Mouse (Mus musculus) liver, embryonic 14.5 days (tissue): ENCODE results near the gene Arhgef40. TPM values are rescaled to one million over a fixed set of nuclear protein-coding genes. Genes with fewer than 3 reads are reported as not detected.
A peak's percentile ranks its signal among the peaks of the same experiment; 100 is the strongest.

ENCODE experiments used
- ATAC-seq: fragments of 200-750 bp; cut with Nextera tagmentation; 2 replicates; pipeline ENCODE4 v1.8.0; 2017; ENCODE audit warnings: moderate number of reproducible peaks, mild to moderate bottlenecking, moderate library complexity; ENCODE audit not compliant: insufficient read depth
- DNase-seq, 3 experiments: peaks; one replicate each; pipeline ENCODE4 v3.0.0-alpha.2; 2012 to 2013; ENCODE audit warnings: low read depth in 3 of 3, low spot score in 3 of 3
- H3K27ac ChIP-seq: fragments of 300-500 bp; sonication (generic); 2 replicates; pipeline ENCODE4 v1.5.1; 2014; ENCODE audit warnings: moderate library complexity, mild to moderate bottlenecking, control low read depth, inconsistent platforms
- H3K27me3 ChIP-seq: fragments of 300-500 bp; sonication (generic); 2 replicates; pipeline ENCODE4 v1.6.1; 2014; ENCODE audit warnings: mild to moderate bottlenecking, low read length, moderate library complexity; ENCODE audit not compliant: control insufficient read depth, insufficient read depth
- H3K36me3 ChIP-seq: fragments of 300-500 bp; sonication (generic); replicated peaks from 2 replicates; pipeline ENCODE4 v1.6.1; 2014; ENCODE audit warnings: low read depth; ENCODE audit not compliant: control insufficient read depth, insufficient read depth
- H3K4me1 ChIP-seq, 2 experiments: fragments of 200-500 bp in 1 of 2; fragments of 300-500 bp in 1 of 2; sonication (generic) in 1 of 2; replicated peaks; 2 replicates each; pipeline ENCODE4 v1.6.1; 2012 to 2014; ENCODE audit warnings: antibody characterized with exemption in 1 of 2, inconsistent platforms in 1 of 2, low read length in 1 of 2; ENCODE audit not compliant: control insufficient read depth in 2 of 2, insufficient read depth in 2 of 2
- H3K4me2 ChIP-seq: fragments of 300-500 bp; sonication (generic); 2 replicates; pipeline ENCODE4 v1.6.1; 2014; ENCODE audit warnings: low read depth, mild to moderate bottlenecking, control low read depth, moderate library complexity
- H3K4me3 ChIP-seq, 2 experiments: fragments of 200-500 bp in 1 of 2; fragments of 300-500 bp in 1 of 2; sonication (generic) in 1 of 2; 2 replicates each; pipeline ENCODE4 v1.5.1; 2012 to 2014; ENCODE audit warnings: low read depth in 2 of 2, low read length in 2 of 2, mild to moderate bottlenecking in 2 of 2, control low read depth in 1 of 2, inconsistent platforms in 1 of 2, moderate library complexity in 1 of 2; ENCODE audit not compliant: insufficient read depth in 1 of 2
- H3K9ac ChIP-seq: fragments of 300-500 bp; sonication (generic); replicated peaks from 2 replicates; pipeline ENCODE4 v1.6.1; 2014; ENCODE audit warnings: mild to moderate bottlenecking, control low read depth, moderate library complexity
- H3K9me3 ChIP-seq: fragments of 300-500 bp; sonication (generic); 2 replicates; pipeline ENCODE4 v1.6.1; 2016; ENCODE audit warnings: low read length, mixed read lengths; ENCODE audit not compliant: control insufficient read depth
- CTCF ChIP-seq: IDR thresholded peaks from 2 replicates; pipeline ENCODE4 v1.5.1; 2016; ENCODE audit warnings: antibody characterized with exemption, low read depth, control low read depth
- EP300 ChIP-seq: IDR thresholded peaks from 2 replicates; pipeline ENCODE4 v1.6.1; 2016; ENCODE audit warnings: antibody characterized with exemption, low read depth
- WGBS: fragments of 180-500 bp; shearing (Covaris S2); extraction: QIAGEN DNeasy Blood & Tissue Kit; methylation state at CpG from one replicate; pipeline ENCODE4 v1.1.7; 2014; ENCODE audit not compliant: insufficient replicate concordance; 5-methylcytosine and 5-hydroxymethylcytosine counted together
- polyA plus RNA-seq, 2 experiments: library from polyadenylated mRNA; depleted of rRNA in 1 of 2; stranded (reverse) in 1 of 2; unstranded in 1 of 2; fragments of >200 nt; fragmentation: Nextera tagmentation in 1 of 2; extraction: Ambion mirVana in 1 of 2; gene quantifications; 2 replicates each; pipeline versions ENCODE4 v1.2.1 to v1.2.3; 2012 to 2014

The Arhgef40 gene
- polyA plus RNA-seq, 2 experiments: 9.4 to 15.3 TPM

GRCm38 (mm10) chr14:52017662-52018061 lies 33.1 kb downstream of the Arhgef40 start:
- 60% methylated on average over 4 of the region's 4 CpGs for WGBS
- Histone ChIP-seq H3K4me1 (peaks cover 43 to 50% of the 10 kb centered on the region in 2 experiments), H3K27me3 (no peaks in the 10 kb centered on the region), H3K27ac (no peak overlapping the region), H3K36me3 (no peaks in the 10 kb centered on the region), H3K4me2 (peak overlapping the region; percentile 8; the same call in 1 of the 2 replicates), H3K9ac (no peak overlapping the region; the same call in 1 of the 2 replicates), H3K4me3 (no peak overlapping the region), H3K9me3 (no peaks in the 10 kb centered on the region)
- no peak for DNase-seq
- TF ChIP-seq EP300 (no peak), CTCF (no peak)
- ATAC-seq: no peak

DNA sequence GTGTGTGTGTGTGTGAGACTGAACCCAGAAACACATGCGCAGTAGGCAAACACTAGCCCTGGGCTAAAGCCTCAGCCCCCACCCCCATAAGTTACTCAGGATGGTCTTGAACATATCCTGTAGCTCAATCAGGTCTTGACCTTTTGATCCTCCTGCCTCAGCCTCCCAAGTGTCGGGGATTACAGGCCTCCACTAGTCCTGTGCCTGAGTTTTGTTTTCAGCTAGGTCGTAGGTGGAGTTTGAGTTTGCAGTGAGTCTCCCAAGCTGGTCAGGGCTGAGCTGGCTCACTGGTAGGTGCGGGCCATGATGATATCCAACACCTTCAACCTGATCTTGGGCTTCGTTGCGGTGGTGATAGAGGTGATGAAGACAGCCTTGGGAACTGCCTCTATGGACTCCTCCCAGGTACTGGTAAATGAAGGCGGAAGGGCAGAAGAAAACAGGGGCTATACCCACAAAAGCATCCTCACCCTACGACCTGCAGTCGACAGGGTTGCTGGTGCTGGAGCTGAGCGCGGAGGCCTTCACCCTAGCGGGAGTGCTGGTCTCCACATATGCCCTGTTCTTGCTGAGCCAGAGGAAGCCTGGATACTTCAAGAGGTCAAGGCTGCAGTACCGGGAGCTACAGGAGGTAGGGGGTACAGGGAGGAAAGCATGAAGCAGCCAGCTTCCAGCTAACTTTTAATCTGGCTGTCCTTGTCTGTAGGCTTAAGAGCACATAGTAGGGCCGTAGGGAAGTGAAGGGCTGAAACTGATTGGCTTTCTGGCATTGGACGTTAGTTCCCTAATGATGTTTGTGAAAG lies 33.9 kb downstream of the Arhgef40 start:
- DNase-seq (no peak), ATAC-seq (no peak)
- H3K4me2 ChIP-seq: peak overlapping the region; percentile 83
- TF ChIP-seq CTCF (no peak), EP300 (no peak)
- WGBS: 77% methylated on average over 15 of the region's 15 CpGs
- peak overlapping the region; percentile 93 for H3K27ac ChIP-seq
- H3K4me3 ChIP-seq: peak overlapping the region; percentile 11 to 85; a peak in 2 of 4 replicates
- peaks cover 49 to 58% of the 10 kb centered on the region in 2 experiments for H3K4me1 ChIP-seq
- H3K9ac ChIP-seq: peak overlapping the region; percentile 89
- H3K9me3 ChIP-seq: no peaks in the 10 kb centered on the region
- no peaks in the 10 kb centered on the region for H3K36me3 ChIP-seq
- H3K27me3 ChIP-seq: no peaks in the 10 kb centered on the region

DNA sequence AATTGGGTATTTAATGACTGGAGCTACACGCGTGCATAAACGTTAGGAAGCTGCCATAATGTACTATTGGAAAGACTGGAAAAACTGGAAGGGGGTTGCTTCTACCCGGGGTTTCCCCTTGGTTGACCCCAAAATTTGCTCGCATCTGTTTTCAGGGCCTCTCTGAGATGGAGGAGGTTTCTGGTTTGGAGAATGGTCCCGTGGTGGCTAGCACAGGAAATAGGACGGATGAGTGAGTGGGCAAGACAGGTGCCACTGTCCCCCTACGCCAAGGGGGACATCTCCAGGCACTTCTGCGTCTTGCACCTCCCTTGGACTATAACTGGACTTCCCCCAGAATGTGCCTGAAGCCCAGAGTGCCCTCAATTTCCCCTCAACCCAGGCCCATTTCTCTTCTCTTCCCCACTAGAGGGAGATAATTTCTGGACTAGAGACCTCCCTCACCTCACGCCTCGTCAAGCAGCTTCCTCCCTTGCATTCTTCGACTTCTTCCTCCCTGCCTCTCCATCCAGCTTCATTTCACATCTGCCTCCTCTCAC lies 34.6 kb downstream of the Arhgef40 start:
- WGBS: 24% methylated on average over 12 of the region's 12 CpGs

GRCm38 (mm10) chr14:52019590-52020340 lies 35.2 kb downstream of the Arhgef40 start:
- H3K4me1 ChIP-seq: peaks cover 62 to 71% of the 10 kb centered on the region in 2 experiments
- H3K27ac ChIP-seq: peak overlapping the region; percentile 93
- DNase-seq (peak; percentile 90 to 95 (median 93)), ATAC-seq (peak; percentile 81)
- H3K9ac ChIP-seq: peak overlapping the region; percentile 89
- H3K27me3 ChIP-seq: no peaks in the 10 kb centered on the region
- peak overlapping the region; percentile 83 for H3K4me2 ChIP-seq
- no peaks in the 10 kb centered on the region for H3K36me3 ChIP-seq
- H3K9me3 ChIP-seq: no peaks in the 10 kb centered on the region
- under 1% methylated on average over 74 of the region's 74 CpGs for WGBS
- peak; percentile 78 for TF ChIP-seq CTCF
- peak; percentile 31; the same call in 1 of the 2 replicates for TF ChIP-seq EP300
- peak overlapping the region; percentile 85 to 96 for H3K4me3 ChIP-seq

More for the DNA sequence above, 34.6 kb downstream of the Arhgef40 start:
- Histone ChIP-seq H3K27ac (peak overlapping the region; percentile 93), H3K9me3 (no peaks in the 10 kb centered on the region), H3K36me3 (no peaks in the 10 kb centered on the region), H3K4me2 (peak overlapping the region; percentile 83), H3K4me3 (peak overlapping the region; percentile 85 to 96), H3K9ac (peak overlapping the region; percentile 89), H3K4me1 (peaks cover 56 to 64% of the 10 kb centered on the region in 2 experiments), H3K27me3 (no peaks in the 10 kb centered on the region)
- DNase-seq (peak in 1 of 3 experiments; percentile 39), ATAC-seq (peak; percentile 12; the same call in 1 of the 2 replicates)
- no peak; the same call in 1 of the 2 replicates for TF ChIP-seq CTCF
- no peak for TF ChIP-seq EP300
